9 mouse cellular contexts compared by ENCODE assay signal in genomic region chr8:57333483-57333770, GRCm38 (mm10). TPM values are rescaled to one million over a fixed set of nuclear protein-coding genes. Genes with fewer than 3 reads are reported as not detected.
DNase-seq lines count a peak whose midpoint lies in the region; ATAC-seq and TF ChIP-seq lines count a peak whose summit lies in the region.
"Had no signal": no experiment of that assay in that cellular context is flagged by ENCODE, and none has a peak within 500 bp of the region (broad histone marks: within the 10 kb centered on the region; RNA-seq: fewer than 3 reads in every experiment).

No protein-coding gene starts in this region.

- H3K79me2 ChIP-seq in liver, adult 2 months (ENCODE audit: control insufficient read depth, insufficient read depth, low read length) = no peaks in the 10 kb centered on the region

- H3K27ac ChIP-seq in liver, adult 2 months (replicated peaks; ENCODE audit: insufficient read depth, low read depth, low read length) = no peak overlapping the region
- peak overlapping the region; percentile 98 for H3K27ac ChIP-seq in heart, embryonic 15.5 days
- H3K27ac ChIP-seq in liver, postnatal 0 days (ENCODE audit: low read depth) = no peak overlapping the region; the same call in 1 of the 2 replicates

- H3K4me1 ChIP-seq in liver, adult 2 months (ENCODE audit: control insufficient read depth, insufficient read depth, low read length) = no peaks in the 10 kb centered on the region
- H3K4me1 ChIP-seq in heart, embryonic 15.5 days (replicated peaks) = peaks cover 17% of the 10 kb centered on the region
- no peaks in the 10 kb centered on the region; the same call in 1 of the 2 replicates for H3K4me1 ChIP-seq in liver, postnatal 0 days (ENCODE audit: insufficient read depth)

- no peaks in the 10 kb centered on the region for H3K36me3 ChIP-seq in liver, adult 2 months (ENCODE audit: control insufficient read depth, insufficient read depth, low read length)
- H3K36me3 ChIP-seq in heart, embryonic 15.5 days = no peaks in the 10 kb centered on the region
- no peaks in the 10 kb centered on the region for H3K36me3 ChIP-seq in liver, postnatal 0 days (replicated peaks; ENCODE audit: insufficient read depth, low read length)

- ATAC-seq in heart, embryonic 15.5 days (replicated peaks; ENCODE audit: insufficient number of reproducible peaks, insufficient read depth, low FRiP score, low read depth) = peak; percentile 36; the same call in 1 of the 2 replicates
- no peak for ATAC-seq in liver, postnatal 0 days
- no peak for ATAC-seq in granulocyte monocyte progenitor cell, adult 5-6 weeks (replicated peaks; ENCODE audit: poor library complexity, severe bottlenecking)

- H3K27me3 ChIP-seq in liver, adult 2 months (ENCODE audit: control insufficient read depth, insufficient read depth, low read length) = peaks cover 10% of the 10 kb centered on the region; the same call in 1 of the 2 replicates
- peaks cover 3% of the 10 kb centered on the region; the same call in 1 of the 2 replicates for H3K27me3 ChIP-seq in heart, embryonic 15.5 days
- H3K27me3 ChIP-seq in liver, postnatal 0 days (ENCODE audit: insufficient read depth, low read length) = peaks cover 82% of the 10 kb centered on the region

- peak; percentile 59 for DNase-seq in embryo, embryonic 10 days (ENCODE audit: low spot score)
- no peak for DNase-seq in embryo, embryonic 11 days
- DNase-seq in liver, adult 2 months (ENCODE audit: extremely low read depth, low read depth, low spot score) = no peak
- no peak for DNase-seq in liver
- DNase-seq in liver, postnatal 0 days = no peak
- DNase-seq in T-cell, adult 2 months (ENCODE audit: low spot score) = no peak

- H3K9me3 ChIP-seq in heart, embryonic 15.5 days (replicated peaks) = no peaks in the 10 kb centered on the region
- no peaks in the 10 kb centered on the region for H3K9me3 ChIP-seq in liver, postnatal 0 days (ENCODE audit: low read length)

- TF ChIP-seq CTCF in liver, adult 2 months (IDR thresholded peaks at IDR 0.05; ENCODE audit: low read depth, low read length) = 0 out of 2 replicates have a peak, but pooled peaks have one; percentile 2
- TF ChIP-seq CTCF in liver, postnatal 0 days (IDR thresholded peaks at IDR 0.05; ENCODE audit: low read depth) = no peak

- no peak for TF ChIP-seq EP300 in liver, postnatal 0 days (IDR thresholded peaks at IDR 0.05; ENCODE audit: low read depth)

- WGBS in liver, adult 2 months = 1% methylated on average over 9 of the region's 9 CpGs
- 4% methylated on average over 9 of the region's 9 CpGs for WGBS in heart, embryonic 15.5 days
- WGBS in liver, postnatal 0 days (ENCODE audit: insufficient replicate concordance) = 4% methylated on average over 9 of the region's 9 CpGs

- no peak for TF ChIP-seq POLR2A in liver, adult 2 months (IDR thresholded peaks at IDR 0.05; ENCODE audit: extremely low read depth, insufficient read depth, low read length)

- no peak overlapping the region for H3K4me3 ChIP-seq in liver, adult 2 months (ENCODE audit: insufficient read depth, low read depth, low read length)
- H3K4me3 ChIP-seq in heart, embryonic 15.5 days = peak overlapping the region; percentile 57
- H3K4me3 ChIP-seq in liver, postnatal 0 days (ENCODE audit: low read depth, low read length) = 0 out of 2 replicates have a peak overlapping the region, but pooled peaks have one; percentile 14
- H3K4me3 ChIP-seq: myocyte had no signal

- no peak overlapping the region for H3K9ac ChIP-seq in liver, adult 2 months (ENCODE audit: low read depth, low read length)
- H3K9ac ChIP-seq in heart, embryonic 15.5 days = peak overlapping the region; percentile 66
- no peak overlapping the region for H3K9ac ChIP-seq in liver, postnatal 0 days (replicated peaks)

- H3K4me2 ChIP-seq in heart, embryonic 15.5 days = peak overlapping the region; percentile 82
- H3K4me2 ChIP-seq in liver, postnatal 0 days (ENCODE audit: low read depth, low read length) = peak overlapping the region; percentile 19

RNA-seq across cellular contexts. Expression of gene Hand2, which starts 12.6 kb away (rescaled TPM):
- 1.9 and 2.0 TPM in 2 replicates for total RNA-seq in liver, adult 2 months (2014; rRNA removed)
- polyA plus RNA-seq in liver, adult 2 months (2012; rRNA removed) = 3.9 and 4.1 TPM in 2 replicates
- 8.7 and 11.8 TPM in 2 replicates for polyA plus RNA-seq in heart, embryonic 15.5 days (2015; fragmentation: Nextera tagmentation; extraction: Ambion mirVana)
- 0.69 and 0.70 TPM in 2 replicates for polyA plus RNA-seq in liver, postnatal 0 days (2015; fragmentation: Nextera tagmentation; extraction: Ambion mirVana)
- total RNA-seq in granulocyte monocyte progenitor cell, adult 5-6 weeks (2014; fragmentation: Nextera tagmentation) = not detected in 2 replicates
- total RNA-seq in granulocyte monocyte progenitor cell, adult 5-6 weeks (2017) = not detected in 2 replicates
- polyA plus RNA-seq: myocyte had no signal
